Mouse (Mus musculus): Measurements from ENCODE around the gene H2-T24.
A peak's percentile ranks its signal among the peaks of the same experiment; 100 is the strongest.
"Not testable (repeated sequence)": the region's sequence is repeated elsewhere in the genome, so short reads cannot be mapped to it uniquely, and the experiment has no call there.

The H2-T24 gene

DNA sequence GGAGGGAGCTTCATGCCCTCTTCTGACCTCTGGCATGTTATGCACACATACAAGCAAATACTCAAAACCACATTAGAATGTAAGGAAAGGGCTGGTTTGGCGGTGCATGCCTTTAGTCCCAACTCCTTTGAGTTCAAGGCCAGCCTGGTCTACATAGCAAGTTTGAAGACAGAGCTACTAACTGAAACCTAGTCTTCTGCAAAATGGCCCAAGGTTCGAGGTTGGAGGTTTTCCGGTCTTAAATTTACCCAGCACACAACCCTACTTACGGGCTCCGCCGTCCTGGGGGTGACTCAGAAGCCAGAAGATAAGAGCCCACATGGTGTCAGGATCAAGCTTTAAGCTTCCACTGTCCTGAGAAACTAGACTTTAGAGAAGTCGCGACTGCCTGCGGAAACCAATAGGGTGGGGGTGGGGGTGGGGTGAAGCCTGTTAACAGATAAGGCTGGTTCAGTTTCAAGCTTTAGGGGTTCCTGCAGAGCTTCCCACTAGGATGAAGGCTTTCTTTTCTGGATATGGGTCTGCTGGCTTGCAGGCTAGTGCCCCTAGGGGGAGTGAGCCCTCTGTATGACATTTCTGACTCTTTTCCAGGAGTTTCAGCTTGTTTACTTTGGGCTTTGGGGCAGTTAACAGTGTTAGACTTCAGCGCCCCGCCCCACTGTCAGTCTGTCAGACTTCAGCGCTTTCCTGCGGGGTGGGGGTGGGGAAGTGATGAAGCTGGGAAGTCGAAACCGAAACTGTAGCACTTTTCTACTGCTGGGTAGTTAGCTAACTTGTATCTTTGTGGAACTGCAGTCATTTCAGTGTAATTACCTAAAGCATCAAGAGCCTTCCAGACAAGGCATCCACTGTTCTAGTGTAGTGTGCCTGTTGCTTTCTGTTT is at the start of gene H2-T24:
TSS of gene H2-T24 (minus strand) at position 370 of the 883 bp plus-strand sequence.
- DNase-seq (ENCODE audit: low spot score) = no peak

DNA sequence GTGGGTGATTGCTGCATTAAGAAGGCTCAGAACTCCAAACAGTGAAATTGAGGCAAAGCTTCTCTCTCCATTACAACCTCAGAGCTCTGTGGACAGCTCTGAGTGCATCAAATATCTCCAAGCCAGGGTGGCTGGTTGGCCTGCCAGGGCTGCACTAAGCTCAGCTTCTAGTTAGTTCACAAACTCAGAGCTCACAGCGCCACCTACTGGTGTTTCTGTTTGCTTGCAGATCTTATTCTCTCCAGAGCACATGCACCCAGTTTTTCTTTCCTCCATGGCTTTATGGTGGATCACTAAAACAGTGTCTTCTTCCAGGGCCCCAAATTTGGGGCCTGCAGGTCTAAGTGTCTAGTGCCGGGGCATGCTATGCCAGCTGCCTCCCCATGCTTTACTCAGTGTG is 40.5 kb upstream of the H2-T24 start:
- peak; percentile 92 for DNase-seq (ENCODE audit: low spot score)

DNA sequence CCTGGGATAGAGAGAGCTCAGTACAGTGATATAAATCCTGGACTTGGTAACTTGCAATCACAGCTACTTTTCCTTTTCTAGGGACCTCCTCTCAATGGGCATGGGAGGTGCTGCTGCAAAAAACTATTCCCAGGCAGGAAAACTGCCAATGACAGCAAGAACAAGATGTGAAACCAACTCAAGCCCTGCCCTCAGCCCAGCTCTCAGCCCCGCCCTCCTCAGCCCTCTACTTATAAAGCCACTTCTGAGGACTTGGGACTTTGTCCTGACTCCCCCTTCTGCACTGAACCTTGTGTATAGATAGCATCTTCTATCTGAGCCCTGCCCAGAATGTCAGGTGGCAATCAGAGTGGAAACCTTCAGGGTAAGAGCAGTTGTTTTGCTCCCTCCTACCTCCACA is 38.0 kb upstream of the H2-T24 start, which contains the start of gene Gm11127:
TSS of gene Gm11127 (minus strand) at position 10 of the 400 bp plus-strand sequence.
- not testable (repeated sequence) for DNase-seq (ENCODE audit: low spot score)

- not testable (repeated sequence) for DNase-seq (ENCODE audit: low spot score)
Observed at GRCm38 (mm10) chr17:36057927-36058326, 37.6 kb upstream of the H2-T24 start.

- DNase-seq (ENCODE audit: low spot score) = no peak
Observed at GRCm38 (mm10) chr17:36043286-36043685, 22.9 kb upstream of the H2-T24 start.

GRCm38 (mm10) chr17:36042610-36043169 is 22.3 kb upstream of the H2-T24 start, which contains the start of the genes H2-T22 and Gm6034:
Gene H2-T22 (minus strand): TSS chr17:36042747.
Gene Gm6034 (plus strand): TSS chr17:36042961.
- peak; percentile 44 for DNase-seq (ENCODE audit: low spot score)

- DNase-seq (ENCODE audit: low spot score) = not testable (repeated sequence)
Observed at GRCm38 (mm10) chr17:36042055-36042454, 21.7 kb upstream of the H2-T24 start.

DNA sequence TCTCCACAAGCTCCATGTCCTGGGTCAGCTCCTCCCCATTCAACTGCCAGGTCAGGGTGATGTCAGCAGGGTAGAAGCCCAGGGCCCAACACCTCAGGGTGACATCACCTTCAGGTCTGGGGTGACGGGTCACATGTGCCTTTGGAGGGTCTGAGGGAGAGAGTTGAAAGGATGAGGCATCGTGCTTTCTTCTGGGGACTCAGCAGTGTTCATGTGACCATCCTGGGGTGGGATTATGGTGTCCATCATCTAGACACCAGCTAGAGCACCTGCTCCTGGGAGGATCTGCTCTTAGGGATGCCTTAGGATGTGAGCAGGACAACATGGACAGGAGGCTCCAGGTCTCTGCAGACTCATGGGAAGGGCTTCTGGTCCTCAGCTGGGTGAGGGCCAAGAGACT is 20.2 kb upstream of the H2-T24 start:
- DNase-seq (ENCODE audit: low spot score) = not testable (repeated sequence)

DNA sequence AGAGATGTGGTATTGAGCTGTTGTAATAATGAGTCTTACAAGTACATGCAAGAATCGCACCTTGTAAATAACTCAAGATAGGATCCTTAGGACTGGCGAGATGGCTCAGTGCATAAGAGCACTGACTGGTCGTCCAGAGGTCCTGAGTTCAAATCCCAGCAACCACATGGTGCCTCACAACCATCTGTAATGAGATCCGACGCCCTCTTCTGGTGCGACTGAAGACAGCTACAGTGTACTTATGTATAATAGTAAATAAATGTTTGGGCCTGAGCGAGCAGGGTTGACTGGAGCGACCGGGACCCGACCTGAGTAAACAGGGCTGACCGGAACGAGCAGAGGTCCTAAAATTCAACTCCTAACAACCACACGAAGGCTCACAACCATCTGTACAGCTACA is 15.8 kb upstream of the H2-T24 start:
- not testable (repeated sequence) for DNase-seq (ENCODE audit: low spot score)

DNA sequence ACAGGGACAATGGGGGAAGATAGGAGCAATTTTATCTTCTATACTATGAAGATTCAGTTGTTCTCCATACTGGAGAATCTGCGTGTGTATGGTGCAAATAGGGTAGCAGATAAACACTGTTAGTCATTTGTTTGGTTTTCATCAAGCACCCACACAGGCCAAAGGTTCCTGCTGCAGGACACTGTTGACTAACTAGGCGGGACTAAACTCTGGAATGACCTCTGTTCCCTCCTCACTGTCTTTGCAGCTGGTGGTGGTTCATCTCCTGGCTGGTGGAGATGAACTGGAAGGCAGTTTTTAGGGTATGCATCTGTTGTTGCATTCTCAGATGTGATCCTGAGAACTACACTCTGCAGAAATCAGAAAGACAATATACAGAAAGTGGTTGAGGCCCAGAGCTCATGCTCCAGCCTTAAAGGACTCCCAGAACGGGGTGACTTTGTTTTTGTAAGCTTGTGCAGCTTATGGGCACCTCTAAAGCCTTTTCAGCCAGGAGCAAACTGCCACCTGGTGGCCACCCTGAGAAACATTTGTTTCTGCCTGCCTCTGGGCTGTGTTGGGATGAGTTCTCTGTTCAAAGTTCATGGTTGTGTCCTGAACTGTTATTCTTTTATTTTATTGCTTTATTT is 14.8 kb upstream of the H2-T24 start:
- DNase-seq (ENCODE audit: low spot score) = peak; percentile 45

DNA sequence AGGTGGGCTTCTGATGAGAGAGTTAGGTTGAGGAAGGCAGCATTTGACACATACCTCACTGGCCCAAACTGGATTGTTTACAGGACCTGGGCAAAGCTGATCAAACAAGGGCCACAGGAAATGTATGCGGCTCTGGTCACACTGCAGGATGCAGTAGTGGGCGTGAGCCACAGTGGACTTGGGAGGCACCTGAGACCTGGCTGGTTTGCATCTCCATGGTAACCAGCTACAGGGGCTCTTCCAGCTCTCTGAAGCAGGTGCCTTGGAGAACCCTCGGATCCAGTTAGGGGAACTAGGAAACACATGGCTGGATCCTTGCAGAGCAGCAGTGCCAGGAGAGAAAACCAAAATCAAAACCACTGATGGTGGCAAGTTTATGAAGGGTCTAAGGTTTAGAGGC is 14.2 kb upstream of the H2-T24 start:
- DNase-seq (ENCODE audit: low spot score) = not testable (repeated sequence)

DNA sequence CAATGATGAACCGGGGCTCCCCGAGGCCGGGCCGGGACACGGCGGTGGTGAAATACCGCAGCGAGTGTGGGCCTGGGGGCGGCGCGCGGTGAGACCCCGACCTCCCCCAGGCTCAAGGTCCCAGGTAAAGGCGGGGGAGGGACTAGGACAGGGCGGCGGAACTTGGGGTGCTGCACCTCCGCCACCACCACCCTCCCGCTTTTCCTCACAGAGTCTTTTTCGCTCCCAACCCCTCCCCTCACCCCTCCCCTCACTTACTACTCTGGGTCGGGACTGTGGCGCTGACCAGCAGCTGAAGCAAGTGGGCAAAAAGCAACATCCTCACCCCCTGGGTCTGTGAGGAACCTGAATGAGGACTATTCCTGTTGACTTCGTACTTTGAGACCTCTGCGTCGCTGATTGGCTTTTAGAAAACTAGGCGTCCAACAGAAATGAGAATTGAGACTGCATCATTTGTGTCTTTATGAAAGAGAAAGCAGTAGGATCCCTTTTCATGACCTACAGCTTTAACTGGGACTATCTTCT is 12.1 kb upstream of the H2-T24 start, which contains the start of gene H2-T23:
TSS of gene H2-T23 (minus strand) at position 505 of the 525 bp plus-strand sequence.
- DNase-seq (ENCODE audit: low spot score) = peak; percentile 41

GRCm38 (mm10) chr17:36031583-36032331 is 11.4 kb upstream of the H2-T24 start:
- not testable (repeated sequence) for DNase-seq (ENCODE audit: low spot score)

DNA sequence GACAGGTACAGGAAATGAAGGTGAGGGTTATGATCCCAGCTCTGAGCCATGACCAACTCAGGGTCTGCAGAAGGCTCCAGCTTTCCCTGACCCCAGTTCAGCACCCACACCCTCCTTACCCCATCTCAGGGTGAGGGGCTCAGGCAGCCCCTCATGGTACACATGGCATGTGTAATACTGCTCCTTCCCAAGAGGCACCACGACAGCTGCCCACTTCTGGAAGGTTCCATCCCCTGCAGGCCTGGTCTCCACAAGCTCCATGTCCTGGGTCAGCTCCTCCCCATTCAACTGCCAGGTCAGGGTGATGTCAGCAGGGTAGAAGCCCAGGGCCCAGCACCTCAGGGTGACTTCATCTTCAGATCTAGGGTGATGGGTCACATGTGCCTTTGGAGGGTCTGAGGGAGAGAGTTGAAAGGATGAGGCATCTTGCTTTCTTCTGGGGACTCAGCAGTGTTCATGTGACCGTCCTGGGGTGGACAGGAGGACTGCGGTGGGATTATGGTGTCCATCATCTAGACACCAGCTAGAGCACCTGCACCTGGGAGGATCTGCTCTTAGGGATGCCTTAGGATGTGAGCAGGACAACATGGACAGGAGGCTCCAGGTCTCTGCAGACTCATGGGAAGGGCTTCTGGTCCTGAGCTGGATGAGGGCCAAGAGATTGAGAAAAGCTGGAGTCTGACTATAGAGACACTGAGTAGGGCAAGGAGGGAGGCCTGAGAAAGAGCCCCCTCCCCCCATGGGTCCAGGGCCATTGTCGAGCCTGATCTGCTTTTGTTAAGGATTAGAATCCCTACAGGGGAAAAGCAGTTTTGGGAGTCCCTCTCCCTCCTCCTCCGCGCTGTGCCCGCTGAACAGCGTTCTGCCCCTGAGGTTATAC is 10.6 kb upstream of the H2-T24 start:
- not testable (repeated sequence) for DNase-seq (ENCODE audit: low spot score)

GRCm38 (mm10) chr17:36030046-36030702 is 9.8 kb upstream of the H2-T24 start:
- not testable (repeated sequence) for DNase-seq (ENCODE audit: low spot score)

DNA sequence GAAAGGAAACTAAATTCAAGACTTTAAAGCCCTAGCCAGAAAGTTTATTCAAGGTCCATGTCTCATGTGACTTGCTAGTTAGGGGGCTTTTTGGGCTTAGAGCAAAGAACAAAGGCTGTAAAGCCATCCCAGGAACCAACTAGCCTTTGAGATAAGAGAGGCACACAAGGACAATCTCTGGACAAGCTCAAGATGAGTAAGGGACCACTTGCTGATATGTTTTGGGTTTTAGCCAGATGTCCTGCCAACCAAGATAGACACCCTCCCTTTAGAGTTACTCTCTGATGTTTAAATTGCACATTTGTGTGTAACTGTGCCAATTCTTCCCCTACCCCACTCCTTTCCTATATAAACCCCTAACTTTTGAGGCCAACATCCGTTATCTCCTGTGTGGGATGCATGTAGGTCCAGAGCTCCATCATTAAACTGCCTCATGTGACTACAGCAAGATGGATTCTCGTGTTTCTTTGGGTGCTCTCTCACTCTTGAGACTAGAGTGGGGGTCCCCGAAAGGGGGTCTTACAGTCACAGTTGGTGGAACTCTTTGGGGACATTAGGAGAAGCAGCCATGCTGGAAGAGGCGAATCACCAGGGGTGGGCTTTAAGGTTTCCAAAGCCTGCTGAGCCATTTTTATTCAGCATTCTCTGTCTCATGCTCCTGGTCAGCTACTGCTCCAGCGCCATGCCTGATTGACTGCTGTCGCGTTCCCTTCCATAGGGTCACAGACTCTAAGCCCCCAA is 8.7 kb upstream of the H2-T24 start:
- DNase-seq (ENCODE audit: low spot score) = no peak

- DNase-seq (ENCODE audit: low spot score) = no peak
Observed at GRCm38 (mm10) chr17:36027663-36028062, 7.3 kb upstream of the H2-T24 start.

GRCm38 (mm10) chr17:36025901-36026300 is 5.5 kb upstream of the H2-T24 start:
- no peak for DNase-seq (ENCODE audit: low spot score)

GRCm38 (mm10) chr17:36025197-36025596 is 4.8 kb upstream of the H2-T24 start:
- no peak for DNase-seq (ENCODE audit: low spot score)
